Mouse (Mus musculus) lung, postnatal 0 days (tissue): ENCODE results near the gene Lrrk1.

Source experiments
- CTCF ChIP-seq: IDR thresholded peaks from 2 replicates; pipeline ENCODE4 v1.5.1; 2016; ENCODE audit warnings: antibody characterized with exemption, mild to moderate bottlenecking
- EP300 ChIP-seq: IDR thresholded peaks from 2 replicates; pipeline ENCODE4 v1.6.1; 2016; ENCODE audit warnings: antibody characterized with exemption, mild to moderate bottlenecking, control low read depth

GRCm38 (mm10) chr7:66176929-66177328 is 211.2 kb downstream of the Lrrk1 start:
- no peak for TF ChIP-seq CTCF
- no peak for TF ChIP-seq EP300
